Mouse (Mus musculus): Measurements from ENCODE around the gene Nans.

DNA sequence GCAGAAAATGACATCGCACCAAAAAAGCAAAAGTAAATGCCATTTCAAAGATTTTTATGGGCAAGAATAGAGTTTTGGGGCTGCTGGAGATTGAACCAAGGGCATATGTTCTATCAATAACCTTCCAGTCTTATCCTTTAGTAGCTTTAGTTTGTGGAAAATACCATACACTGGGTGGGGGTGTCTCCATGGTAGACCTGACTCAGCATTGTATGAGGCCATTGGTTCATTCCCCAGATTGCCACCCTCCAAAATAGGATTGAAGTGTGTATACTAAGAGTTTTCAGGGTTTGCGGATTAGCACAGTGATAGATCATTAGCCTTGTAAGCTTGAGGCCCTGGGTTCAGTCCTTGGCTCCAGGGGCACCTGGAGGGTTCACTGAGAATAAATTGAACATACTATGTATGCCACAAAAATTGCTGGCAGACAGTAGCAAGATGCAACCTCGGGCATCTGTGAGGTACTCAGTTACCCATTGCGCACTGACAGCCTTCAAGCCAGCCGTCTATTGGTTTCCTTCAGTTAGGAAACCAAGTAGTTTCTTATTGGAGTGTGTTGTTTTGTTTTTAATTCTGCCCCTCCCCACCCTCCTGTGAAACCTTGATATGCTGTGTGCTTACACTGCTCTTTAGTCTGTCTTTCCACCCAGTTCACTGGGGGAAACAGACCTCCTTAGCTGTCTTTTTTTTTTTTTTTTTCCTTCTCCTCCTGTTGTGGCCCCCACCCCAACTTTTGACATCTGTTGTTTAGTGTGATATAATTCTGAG is 34.8 kb upstream of the Nans start:
- no peak for TF ChIP-seq EP300 (IDR thresholded peaks at IDR 0.05)
- no peak for TF ChIP-seq CTCF (IDR thresholded peaks at IDR 0.05)

All from lung, postnatal 0 days (tissue).